Mouse (Mus musculus): ENCODE data around the gene Supt3. TPM values are rescaled to one million over a fixed set of nuclear protein-coding genes. Genes with fewer than 3 reads are reported as not detected.
A peak's percentile ranks its signal among the peaks of the same experiment; 100 is the strongest.

Gene Supt3
- total and polyA plus RNA-seq, 2 experiments from 2014 or later, result 7.4 to 24.9 TPM

GRCm38 (mm10) chr17:44735991-44736561 lies 40.9 kb upstream of the Supt3 start:
- under 1% methylated on average over 66 of the region's 73 CpGs for WGBS
- peaks cover 6% of the 10 kb centered on the region; the same call in 1 of the 2 replicates for H3K4me1 ChIP-seq (ENCODE audit: insufficient read depth, low read length)
- peak overlapping the region; percentile 73 for H3K4me3 ChIP-seq (ENCODE audit: low read length)
- no peaks in the 10 kb centered on the region for H3K9me3 ChIP-seq (ENCODE audit: low read length)
- H3K4me2 ChIP-seq (ENCODE audit: low read depth, low read length), result peak overlapping the region; percentile 66
- TF ChIP-seq CTCF (IDR thresholded peaks at IDR 0.05; ENCODE audit: low read depth), result peak; percentile 30; the same call in 1 of the 2 replicates
- peak overlapping the region; percentile 52 for H3K9ac ChIP-seq (replicated peaks; ENCODE audit: low read length)
- H3K27ac ChIP-seq, result no peak overlapping the region
- DNase-seq (ENCODE audit: low spot score) (peak; percentile 79), ATAC-seq (peak; percentile 79)
- H3K27me3 ChIP-seq (ENCODE audit: insufficient read depth, low read length), result peaks cover 16% of the 10 kb centered on the region
- H3K36me3 ChIP-seq (ENCODE audit: insufficient read depth, low read length), result no peaks in the 10 kb centered on the region

- H3K27me3 ChIP-seq (ENCODE audit: insufficient read depth, low read length), result peaks cover 16% of the 10 kb centered on the region
- no peak for TF ChIP-seq CTCF (IDR thresholded peaks at IDR 0.05; ENCODE audit: low read depth)
- WGBS, result under 1% methylated on average over 33 of the region's 33 CpGs
Measured at GRCm38 (mm10) chr17:44737275-44738120, 39.5 kb upstream of the Supt3 start.

GRCm38 (mm10) chr17:44738121-44738637 lies 38.8 kb upstream of the Supt3 start:
- H3K4me2 ChIP-seq (ENCODE audit: low read depth, low read length), result peak overlapping the region; percentile 66
- H3K4me3 ChIP-seq (ENCODE audit: low read length), result peak overlapping the region; percentile 2; the same call in 1 of the 2 replicates
- no peak overlapping the region for H3K9ac ChIP-seq (replicated peaks; ENCODE audit: low read length)
- H3K4me1 ChIP-seq (ENCODE audit: insufficient read depth, low read length), result peaks cover 6% of the 10 kb centered on the region; the same call in 1 of the 2 replicates
- no peak overlapping the region for H3K27ac ChIP-seq
- H3K9me3 ChIP-seq (ENCODE audit: low read length), result no peaks in the 10 kb centered on the region
- WGBS, result 3% methylated on average over 21 of the region's 22 CpGs
- ATAC-seq, result no peak
- no peaks in the 10 kb centered on the region for H3K36me3 ChIP-seq (ENCODE audit: insufficient read depth, low read length)
- peaks cover 16% of the 10 kb centered on the region for H3K27me3 ChIP-seq (ENCODE audit: insufficient read depth, low read length)
- TF ChIP-seq CTCF (IDR thresholded peaks at IDR 0.05; ENCODE audit: low read depth), result 0 out of 2 replicates have a peak, but pooled peaks have one; percentile 18
- DNase-seq (ENCODE audit: low spot score), result peak; percentile 15

More at GRCm38 (mm10) chr17:44737275-44738120, 39.5 kb upstream of the Supt3 start:
- Histone ChIP-seq H3K36me3 (ENCODE audit: insufficient read depth, low read length) (no peaks in the 10 kb centered on the region), H3K9ac (replicated peaks; ENCODE audit: low read length) (no peak overlapping the region), H3K9me3 (ENCODE audit: low read length) (no peaks in the 10 kb centered on the region), H3K27ac (no peak overlapping the region), H3K4me2 (ENCODE audit: low read depth, low read length) (peak overlapping the region; percentile 66), H3K4me1 (ENCODE audit: insufficient read depth, low read length) (peaks cover 6% of the 10 kb centered on the region; the same call in 1 of the 2 replicates), H3K4me3 (ENCODE audit: low read length) (peak overlapping the region; percentile 16)
- ATAC-seq (no peak), DNase-seq (ENCODE audit: low spot score) (peak; percentile 18)

- Histone ChIP-seq H3K9ac (replicated peaks; ENCODE audit: low read length) (no peak overlapping the region), H3K4me3 (ENCODE audit: low read length) (no peak overlapping the region), H3K4me2 (ENCODE audit: low read depth, low read length) (no peak overlapping the region), H3K27me3 (ENCODE audit: insufficient read depth, low read length) (peaks cover 16% of the 10 kb centered on the region), H3K36me3 (ENCODE audit: insufficient read depth, low read length) (no peaks in the 10 kb centered on the region), H3K9me3 (ENCODE audit: low read length) (no peaks in the 10 kb centered on the region), H3K27ac (no peak overlapping the region), H3K4me1 (ENCODE audit: insufficient read depth, low read length) (no peaks in the 10 kb centered on the region)
- no peak for ATAC-seq
- TF ChIP-seq CTCF (IDR thresholded peaks at IDR 0.05; ENCODE audit: low read depth), result no peak
- no peak for DNase-seq (ENCODE audit: low spot score)
- WGBS, result 88% methylated on average over 9 of the region's 9 CpGs
Measured at GRCm38 (mm10) chr17:44742246-44742645, 34.7 kb upstream of the Supt3 start.

GRCm38 (mm10) chr17:44743780-44744179 lies 33.2 kb upstream of the Supt3 start:
- Histone ChIP-seq H3K9me3 (ENCODE audit: low read length) (no peaks in the 10 kb centered on the region), H3K9ac (replicated peaks; ENCODE audit: low read length) (no peak overlapping the region), H3K27ac (no peak overlapping the region), H3K4me3 (ENCODE audit: low read length) (no peak overlapping the region), H3K36me3 (ENCODE audit: insufficient read depth, low read length) (no peaks in the 10 kb centered on the region), H3K27me3 (ENCODE audit: insufficient read depth, low read length) (peaks cover 3% of the 10 kb centered on the region), H3K4me2 (ENCODE audit: low read depth, low read length) (no peak overlapping the region), H3K4me1 (ENCODE audit: insufficient read depth, low read length) (no peaks in the 10 kb centered on the region)
- peak; percentile 39 for TF ChIP-seq CTCF (IDR thresholded peaks at IDR 0.05; ENCODE audit: low read depth)
- no peak for ATAC-seq
- DNase-seq (ENCODE audit: low spot score), result no peak
- 59% methylated on average over 3 of the region's 3 CpGs for WGBS

GRCm38 (mm10) chr17:44745378-44745777 lies 31.6 kb upstream of the Supt3 start:
- Histone ChIP-seq H3K4me1 (ENCODE audit: insufficient read depth, low read length) (no peaks in the 10 kb centered on the region), H3K9me3 (ENCODE audit: low read length) (no peaks in the 10 kb centered on the region), H3K27me3 (ENCODE audit: insufficient read depth, low read length) (no peaks in the 10 kb centered on the region), H3K36me3 (ENCODE audit: insufficient read depth, low read length) (no peaks in the 10 kb centered on the region), H3K27ac (no peak overlapping the region), H3K4me3 (ENCODE audit: low read length) (no peak overlapping the region), H3K4me2 (ENCODE audit: low read depth, low read length) (no peak overlapping the region), H3K9ac (replicated peaks; ENCODE audit: low read length) (no peak overlapping the region)
- WGBS, result 93% methylated on average over 8 of the region's 8 CpGs
- no peak for TF ChIP-seq CTCF (IDR thresholded peaks at IDR 0.05; ENCODE audit: low read depth)
- ATAC-seq (no peak), DNase-seq (ENCODE audit: low spot score) (no peak)
